Mouse (Mus musculus) midbrain, embryonic 10.5 days (tissue): ENCODE results near the gene Tiparp. TPM values are rescaled to one million over a fixed set of nuclear protein-coding genes. Genes with fewer than 3 reads are reported as not detected.

Experiments used
- DNase-seq: peaks from one replicate; pipeline ENCODE4 v3.0.0-alpha.2; 2017; ENCODE audit warnings: low spot score
- H3K27ac ChIP-seq: fragments of 300-500 bp; sonication (generic); replicated peaks from 2 replicates; pipeline ENCODE4 v1.5.1; 2016; ENCODE audit warnings: mild to moderate bottlenecking
- H3K27me3 ChIP-seq: fragments of 300-500 bp; sonication (generic); 2 replicates; pipeline ENCODE4 v1.6.1; 2016; ENCODE audit warnings: low read depth, mild to moderate bottlenecking; ENCODE audit not compliant: poor library complexity, severe bottlenecking
- H3K36me3 ChIP-seq: fragments of 300-500 bp; sonication (generic); 2 replicates; pipeline ENCODE4 v1.6.1; 2016; ENCODE audit warnings: mild to moderate bottlenecking, moderate library complexity
- H3K4me1 ChIP-seq: fragments of 300-500 bp; sonication (generic); 2 replicates; pipeline ENCODE4 v1.6.1; 2016
- H3K4me3 ChIP-seq: fragments of 300-500 bp; sonication (generic); 2 replicates; pipeline ENCODE4 v1.5.1; 2016; ENCODE audit warnings: mild to moderate bottlenecking, moderate library complexity
- H3K9me3 ChIP-seq: fragments of 300-500 bp; sonication (generic); replicated peaks from 2 replicates; pipeline ENCODE4 v1.6.1; 2016; ENCODE audit warnings: mild to moderate bottlenecking
- WGBS: fragments of 180-500 bp; shearing (Covaris S2); methylation state at CpG from one replicate; pipeline ENCODE4 v1.1.7; 2016; 5-methylcytosine and 5-hydroxymethylcytosine counted together
- polyA plus RNA-seq: library from polyadenylated mRNA; unstranded; fragments of >200 nt; fragmentation: Nextera tagmentation; extraction: Ambion mirVana; gene quantifications from 2 replicates; pipeline ENCODE4 v1.2.1, GENCODE M21; 2016

Tiparp gene
- polyA plus RNA-seq, 1 experiment from 2014 or later: 43.4 TPM

DNA sequence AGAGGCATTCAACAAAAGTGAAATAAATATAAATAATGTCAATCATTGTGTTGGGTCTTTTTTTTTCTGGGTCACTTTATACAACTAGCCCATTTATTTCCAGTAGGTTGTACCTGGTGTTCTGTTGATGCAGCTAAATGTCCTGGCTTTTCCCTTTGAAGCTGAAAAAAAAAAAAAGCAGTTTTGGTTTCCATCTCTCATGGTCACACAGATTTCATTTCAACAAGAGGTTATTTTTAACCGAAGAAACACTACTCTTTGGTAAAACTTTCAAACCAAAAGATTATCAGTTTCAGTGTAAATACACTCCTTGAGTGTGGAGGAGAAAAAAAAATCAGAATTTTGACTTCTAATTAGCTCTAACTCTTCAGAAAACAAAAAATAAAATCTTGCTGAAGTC lies 11.7 kb upstream of the Tiparp start:
- Histone ChIP-seq H3K9me3 (no peaks in the 10 kb centered on the region), H3K4me3 (no peak overlapping the region), H3K27me3 (0 out of 2 replicates have a peak, but pooled peaks cover 11% of the 10 kb centered on the region), H3K27ac (no peak overlapping the region), H3K36me3 (no peaks in the 10 kb centered on the region), H3K4me1 (peaks cover 11% of the 10 kb centered on the region)
- DNase-seq: no peak
- 90% methylated on average over 1 of the region's 1 CpGs for WGBS

GRCm38 (mm10) chr3:65517141-65517540 lies 11.1 kb upstream of the Tiparp start:
- 29% methylated on average over 9 of the region's 9 CpGs for WGBS
- Histone ChIP-seq H3K27me3 (0 out of 2 replicates have a peak, but pooled peaks cover 11% of the 10 kb centered on the region), H3K9me3 (no peaks in the 10 kb centered on the region), H3K4me1 (peaks cover 11% of the 10 kb centered on the region), H3K36me3 (no peaks in the 10 kb centered on the region), H3K27ac (no peak overlapping the region), H3K4me3 (no peak overlapping the region)
- no peak for DNase-seq

DNA sequence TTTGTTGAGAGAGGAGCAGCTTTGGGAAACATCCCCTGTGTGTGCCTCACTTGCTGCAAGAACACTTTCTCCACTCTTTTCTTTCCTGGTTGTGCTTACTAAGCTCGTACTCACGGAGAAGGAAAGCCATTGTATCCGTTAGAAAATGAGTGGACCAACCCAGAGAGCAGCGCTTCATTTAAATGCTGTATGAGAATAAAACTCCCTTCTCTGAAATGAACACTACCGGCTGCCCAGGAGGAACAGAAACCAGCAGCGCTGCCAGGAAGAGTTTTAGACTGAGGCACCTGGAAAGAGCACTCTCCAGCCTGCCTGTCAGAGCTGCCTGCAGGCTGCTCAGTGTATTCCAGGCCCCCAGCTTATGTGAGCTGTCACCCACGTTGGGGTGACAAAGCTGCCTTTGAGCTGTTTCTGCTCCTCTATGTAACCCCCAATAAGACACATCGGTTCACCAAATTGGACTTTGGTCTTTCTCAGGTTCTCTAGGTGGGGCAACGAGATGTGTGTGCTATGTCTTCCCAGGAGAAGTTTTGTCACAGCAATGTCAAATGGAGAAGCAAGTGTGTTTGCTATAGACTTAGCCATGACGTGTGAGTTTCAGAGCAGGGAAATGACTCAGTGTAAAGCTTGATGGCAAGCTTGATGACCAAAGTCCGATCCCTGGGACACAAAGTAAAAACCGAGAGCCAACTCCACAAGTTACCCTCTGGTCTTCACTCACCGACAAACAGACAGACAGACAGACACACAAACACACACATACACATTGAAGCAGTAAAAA lies 10.3 kb upstream of the Tiparp start:
- H3K4me3 ChIP-seq: no peak overlapping the region
- no peak overlapping the region for H3K27ac ChIP-seq
- no peak for DNase-seq
- H3K27me3 ChIP-seq: 0 out of 2 replicates have a peak, but pooled peaks cover 11% of the 10 kb centered on the region
- peaks cover 11% of the 10 kb centered on the region for H3K4me1 ChIP-seq
- no peaks in the 10 kb centered on the region for H3K9me3 ChIP-seq
- H3K36me3 ChIP-seq: no peaks in the 10 kb centered on the region
- 51% methylated on average over 13 of the region's 13 CpGs for WGBS

- WGBS: 87% methylated on average over 1 of the region's 1 CpGs
- 0 out of 2 replicates have a peak, but pooled peaks cover 11% of the 10 kb centered on the region for H3K27me3 ChIP-seq
Measured at GRCm38 (mm10) chr3:65521391-65521790, 6.8 kb upstream of the Tiparp start.

DNA sequence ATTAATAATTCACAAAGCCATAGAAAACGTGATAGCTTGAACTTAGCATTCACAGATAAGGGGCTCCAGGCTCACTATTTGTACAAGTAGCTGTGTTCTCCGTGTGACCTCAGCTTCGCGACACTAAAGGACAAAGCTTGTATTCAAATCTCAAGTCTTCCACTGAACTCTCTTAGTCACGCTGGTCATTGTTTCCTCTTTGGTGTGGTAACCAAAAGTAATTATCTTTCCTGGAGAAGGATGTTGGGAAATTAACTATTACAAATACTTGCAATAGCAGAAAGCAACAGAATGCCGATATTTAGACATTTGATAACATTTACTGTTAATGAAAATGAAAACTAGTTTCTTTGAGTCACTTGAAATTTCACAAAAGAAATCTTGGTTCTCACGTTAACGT lies 4.8 kb upstream of the Tiparp start:
- 60% methylated on average over 8 of the region's 8 CpGs for WGBS

More at GRCm38 (mm10) chr3:65521391-65521790, 6.8 kb upstream of the Tiparp start:
- peaks cover 11% of the 10 kb centered on the region for H3K4me1 ChIP-seq
- no peak for DNase-seq
- H3K36me3 ChIP-seq: no peaks in the 10 kb centered on the region
- H3K27ac ChIP-seq: no peak overlapping the region
- H3K4me3 ChIP-seq: no peak overlapping the region
- H3K9me3 ChIP-seq: no peaks in the 10 kb centered on the region

DNA sequence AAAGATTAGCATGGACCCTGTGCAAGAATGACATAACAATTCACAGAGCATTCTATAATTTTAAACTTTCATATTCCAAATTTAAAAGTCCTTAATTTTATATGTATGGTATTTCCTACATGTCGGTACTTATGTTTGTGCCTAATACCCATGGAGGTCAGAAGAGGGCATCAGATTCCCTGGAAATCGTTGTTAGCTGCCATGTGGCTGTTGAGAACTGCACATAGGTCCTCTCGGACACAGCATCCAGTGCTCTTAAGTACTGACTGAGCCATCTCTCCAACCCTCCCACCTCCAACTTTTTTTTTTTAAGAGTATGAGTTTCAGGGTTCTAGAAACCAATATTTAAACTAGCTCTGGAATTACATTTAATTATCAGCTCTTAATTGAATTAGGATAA lies 2.5 kb upstream of the Tiparp start:
- peaks cover 13% of the 10 kb centered on the region for H3K4me1 ChIP-seq
- no peak overlapping the region for H3K4me3 ChIP-seq
- H3K27me3 ChIP-seq: no peaks in the 10 kb centered on the region
- H3K36me3 ChIP-seq: no peaks in the 10 kb centered on the region
- H3K27ac ChIP-seq: no peak overlapping the region
- no peak for DNase-seq
- H3K9me3 ChIP-seq: no peaks in the 10 kb centered on the region
- WGBS: 78% methylated on average over 3 of the region's 3 CpGs

More for the DNA sequence above, 4.8 kb upstream of the Tiparp start:
- Histone ChIP-seq H3K4me1 (no peaks in the 10 kb centered on the region), H3K27me3 (0 out of 2 replicates have a peak, but pooled peaks cover under 1% of the 10 kb centered on the region), H3K4me3 (no peak overlapping the region), H3K9me3 (no peaks in the 10 kb centered on the region), H3K36me3 (no peaks in the 10 kb centered on the region), H3K27ac (no peak overlapping the region)
- no peak for DNase-seq

DNA sequence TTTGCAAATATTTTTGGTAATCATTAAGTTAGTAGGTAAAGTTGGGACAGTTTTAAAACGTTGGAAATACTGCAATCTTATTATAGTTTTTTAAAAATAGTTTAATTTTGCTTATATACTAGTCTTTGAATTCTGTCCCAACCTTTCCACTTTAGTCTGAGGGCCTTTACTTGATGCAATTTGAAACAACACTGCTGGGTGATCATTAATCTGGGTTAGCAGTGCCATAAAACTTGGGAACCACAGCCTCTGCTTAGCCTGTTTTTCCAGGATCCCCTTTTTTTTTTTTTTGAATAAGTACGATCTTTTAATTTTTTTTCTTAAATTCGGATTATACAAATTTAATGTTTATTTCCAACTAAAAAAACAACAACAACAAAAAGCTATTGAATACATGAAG lies 1.0 kb upstream of the Tiparp start:
- Histone ChIP-seq H3K9me3 (no peaks in the 10 kb centered on the region), H3K4me3 (peak overlapping the region; percentile 76), H3K4me1 (peaks cover 20% of the 10 kb centered on the region), H3K27ac (peak overlapping the region; percentile 99), H3K36me3 (peaks cover 9% of the 10 kb centered on the region), H3K27me3 (no peaks in the 10 kb centered on the region)
- whole genome bisulfite sequencing: 26% methylated on average over 3 of the region's 3 CpGs
- no peak for DNase-seq

- peak overlapping the region; percentile 99 for H3K27ac ChIP-seq
- no peaks in the 10 kb centered on the region for H3K27me3 ChIP-seq
- DNase-seq: peak; percentile 85
- peak overlapping the region; percentile 76 for H3K4me3 ChIP-seq
- H3K36me3 ChIP-seq: peaks cover 24% of the 10 kb centered on the region
- WGBS: under 1% methylated on average over 97 of the region's 97 CpGs
- H3K9me3 ChIP-seq: no peaks in the 10 kb centered on the region
- H3K4me1 ChIP-seq: peaks cover 26% of the 10 kb centered on the region
Measured at GRCm38 (mm10) chr3:65528614-65529470, 632 bp downstream of the Tiparp start.

GRCm38 (mm10) chr3:65529471-65530215 lies 1.4 kb downstream of the Tiparp start:
- DNase-seq: no peak
- WGBS: 3% methylated on average over 19 of the region's 19 CpGs

GRCm38 (mm10) chr3:65533014-65533413 lies 4.8 kb downstream of the Tiparp start:
- no peaks in the 10 kb centered on the region for H3K9me3 ChIP-seq
- no peak overlapping the region for H3K4me3 ChIP-seq
- H3K27me3 ChIP-seq: no peaks in the 10 kb centered on the region
- H3K36me3 ChIP-seq: peaks cover 24% of the 10 kb centered on the region
- no peak for DNase-seq
- no peak overlapping the region for H3K27ac ChIP-seq
- peaks cover 68% of the 10 kb centered on the region for H3K4me1 ChIP-seq
- WGBS: 75% methylated on average over 2 of the region's 2 CpGs

More at GRCm38 (mm10) chr3:65529471-65530215, 1.4 kb downstream of the Tiparp start:
- Histone ChIP-seq H3K36me3 (peaks cover 24% of the 10 kb centered on the region), H3K27ac (peak overlapping the region; percentile 99), H3K4me1 (peaks cover 34% of the 10 kb centered on the region), H3K27me3 (no peaks in the 10 kb centered on the region), H3K9me3 (no peaks in the 10 kb centered on the region), H3K4me3 (peak overlapping the region; percentile 76)

GRCm38 (mm10) chr3:65533598-65533997 lies 5.4 kb downstream of the Tiparp start:
- H3K9me3 ChIP-seq: no peaks in the 10 kb centered on the region
- H3K27ac ChIP-seq: no peak overlapping the region
- no peaks in the 10 kb centered on the region for H3K27me3 ChIP-seq
- H3K36me3 ChIP-seq: peaks cover 24% of the 10 kb centered on the region
- peaks cover 68% of the 10 kb centered on the region for H3K4me1 ChIP-seq
- 54% methylated on average over 3 of the region's 3 CpGs for WGBS
- DNase-seq: no peak
- no peak overlapping the region for H3K4me3 ChIP-seq

- H3K4me3 ChIP-seq: no peak overlapping the region
- H3K27me3 ChIP-seq: no peaks in the 10 kb centered on the region
- H3K4me1 ChIP-seq: peaks cover 67% of the 10 kb centered on the region
- H3K9me3 ChIP-seq: no peaks in the 10 kb centered on the region
- no peak for DNase-seq
- 66% methylated on average over 2 of the region's 2 CpGs for WGBS
- H3K27ac ChIP-seq: no peak overlapping the region
- peaks cover 24% of the 10 kb centered on the region for H3K36me3 ChIP-seq
Measured at GRCm38 (mm10) chr3:65534488-65534887, 6.3 kb downstream of the Tiparp start.
